Mouse (Mus musculus): ENCODE measurements around the gene Ppp4r2. TPM values are rescaled to one million over a fixed set of nuclear protein-coding genes. Genes with fewer than 3 reads are reported as not detected.

Gene Ppp4r2
- total RNA-seq (2021) = 10 to 100 TPM; 58.6 to 64.4 TPM
- long read RNA-seq, experiment 1, full-length matches to known transcripts = 44 of 47 reads
- long read RNA-seq, experiment 1, partial matches to known transcripts = 1 of 47 reads
- long read RNA-seq, experiment 1, other reads (novel, unspliced or antisense) = 2 of 47 reads
- long read RNA-seq, experiment 2, full-length matches to known transcripts = 60 of 74 reads
- long read RNA-seq, experiment 2, partial matches to known transcripts = 4 of 74 reads
- long read RNA-seq, experiment 2, other reads (novel, unspliced or antisense) = 10 of 74 reads

DNA sequence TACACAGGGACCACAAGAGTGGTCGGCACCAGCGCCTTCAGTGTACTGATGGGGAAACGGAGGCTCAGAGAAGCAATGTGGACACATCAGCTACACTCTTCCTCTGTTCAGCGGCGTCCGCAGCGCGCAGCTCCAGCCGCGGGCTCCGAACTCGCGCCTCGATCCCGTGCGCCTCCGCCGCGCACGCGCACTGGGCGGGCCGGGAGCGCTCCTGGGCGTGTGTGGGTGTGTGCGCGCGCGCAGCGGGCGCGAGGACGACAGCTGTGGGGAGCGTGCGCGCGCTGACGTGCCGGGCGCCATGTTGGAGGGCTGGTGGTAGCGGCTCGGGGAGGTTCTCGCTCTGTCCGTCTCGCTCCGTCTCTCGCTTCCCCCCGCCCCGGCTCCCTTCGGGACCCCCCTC lies at the start of gene Ppp4r2:
Gene Ppp4r2 (plus strand): TSS at position 268 of the 400 bp plus-strand sequence.
- peak; percentile 88 for DNase-seq (ENCODE audit: low spot score)

- no peak for DNase-seq (ENCODE audit: low spot score)
Observed at GRCm38 (mm10) chr6:100787726-100788125, 45.7 kb upstream of the Ppp4r2 start.

DNA sequence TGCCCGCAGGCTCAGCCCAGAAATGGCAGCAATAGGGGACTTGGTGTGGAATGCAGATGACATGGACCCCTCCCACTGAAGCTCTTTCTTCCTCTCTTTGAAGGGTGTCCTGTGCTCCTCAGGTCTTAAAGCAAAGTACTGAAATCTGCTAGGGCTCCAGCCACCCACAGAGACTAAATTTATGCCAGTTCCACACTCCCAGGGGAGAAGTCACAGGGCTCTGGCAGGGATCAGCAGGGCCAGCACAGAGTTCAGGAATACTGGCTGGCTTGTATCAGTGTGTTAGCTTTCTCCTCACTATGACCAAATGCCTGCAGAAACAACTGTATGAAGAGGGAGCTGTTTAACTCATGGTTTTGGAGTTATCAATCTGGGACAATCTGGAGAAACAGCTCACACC lies 44.3 kb upstream of the Ppp4r2 start:
- no peak for DNase-seq (ENCODE audit: low spot score)

DNA sequence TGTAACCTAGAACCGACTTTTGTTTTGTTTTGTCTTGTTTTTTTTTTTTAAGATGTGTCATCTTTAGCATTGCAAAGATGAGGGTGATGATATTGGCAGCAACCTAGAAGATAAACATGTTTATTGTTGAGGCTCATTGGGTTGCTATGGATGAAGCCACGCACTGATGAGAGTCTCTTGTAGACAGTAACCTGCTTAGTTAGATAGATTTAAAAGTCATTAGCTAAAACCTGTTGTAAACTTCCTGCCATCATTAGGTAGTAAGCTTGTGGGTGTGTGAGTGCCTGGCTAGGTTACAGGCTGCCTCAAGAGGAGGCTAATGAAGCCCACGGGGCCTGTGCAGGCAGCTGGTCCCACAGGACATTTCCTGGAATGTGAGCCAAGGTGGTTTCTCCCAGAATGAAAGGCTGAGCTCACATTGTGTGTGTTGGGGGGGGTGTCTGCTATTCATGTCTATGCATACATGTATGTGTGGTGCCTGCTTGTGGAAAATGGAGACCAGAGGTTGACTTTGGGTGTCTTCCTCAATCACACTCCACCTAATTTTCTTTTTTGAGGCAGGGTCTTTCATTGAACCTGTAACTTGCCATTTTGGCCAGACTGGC lies 41.3 kb upstream of the Ppp4r2 start:
- no peak for DNase-seq (ENCODE audit: low spot score)

DNA sequence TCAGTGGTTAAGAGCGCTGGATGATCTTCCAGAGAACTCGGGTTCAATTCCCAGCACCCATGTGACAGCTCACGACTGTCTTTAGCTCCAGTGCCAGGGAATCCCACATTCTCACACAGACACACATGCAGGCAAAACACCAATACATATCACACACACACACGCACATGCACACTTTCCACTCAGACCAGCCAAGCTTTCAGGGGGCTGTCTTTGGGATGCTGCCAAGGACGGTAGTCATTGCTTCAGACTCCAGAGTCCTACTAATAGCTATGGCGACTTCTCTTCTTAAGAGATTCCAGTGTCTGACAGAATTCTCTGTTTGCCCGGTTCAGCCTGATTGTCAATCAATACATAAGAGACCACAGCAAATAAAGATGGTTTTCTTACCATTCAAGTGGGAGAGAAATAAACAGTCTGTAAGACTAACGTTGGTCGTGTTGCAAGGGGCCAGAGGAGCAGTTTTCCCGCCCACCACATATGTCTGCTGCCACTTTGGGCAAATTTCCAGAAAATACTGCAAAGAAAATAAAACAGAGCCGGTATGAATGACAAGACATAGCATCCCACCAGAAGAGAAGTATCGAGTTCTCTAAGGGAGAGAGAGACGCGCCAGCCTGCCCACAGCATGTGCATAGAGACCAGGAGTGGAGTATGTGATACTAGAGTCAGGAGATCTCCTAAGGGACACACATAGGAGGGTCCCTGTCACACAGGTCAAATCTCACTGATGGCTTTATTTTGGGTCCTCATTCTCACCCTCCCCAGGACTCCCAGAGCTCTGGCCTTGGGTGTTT lies 40.3 kb upstream of the Ppp4r2 start:
- no peak for DNase-seq (ENCODE audit: low spot score)

GRCm38 (mm10) chr6:100795797-100796196 lies 37.6 kb upstream of the Ppp4r2 start:
- no peak for DNase-seq (ENCODE audit: low spot score)

- DNase-seq (ENCODE audit: low spot score) = no peak
Observed at GRCm38 (mm10) chr6:100799290-100799689, 34.1 kb upstream of the Ppp4r2 start.

- DNase-seq (ENCODE audit: low spot score) = no peak
Observed at GRCm38 (mm10) chr6:100799766-100800165, 33.7 kb upstream of the Ppp4r2 start.

GRCm38 (mm10) chr6:100800497-100800955 lies 32.9 kb upstream of the Ppp4r2 start:
- peak; percentile 84 for DNase-seq (ENCODE audit: low spot score)

- peak; percentile 19 for DNase-seq (ENCODE audit: low spot score)
Observed at GRCm38 (mm10) chr6:100802381-100803083, 30.9 kb upstream of the Ppp4r2 start.

- DNase-seq (ENCODE audit: low spot score) = no peak
Observed at GRCm38 (mm10) chr6:100803250-100803649, 30.2 kb upstream of the Ppp4r2 start.

DNA sequence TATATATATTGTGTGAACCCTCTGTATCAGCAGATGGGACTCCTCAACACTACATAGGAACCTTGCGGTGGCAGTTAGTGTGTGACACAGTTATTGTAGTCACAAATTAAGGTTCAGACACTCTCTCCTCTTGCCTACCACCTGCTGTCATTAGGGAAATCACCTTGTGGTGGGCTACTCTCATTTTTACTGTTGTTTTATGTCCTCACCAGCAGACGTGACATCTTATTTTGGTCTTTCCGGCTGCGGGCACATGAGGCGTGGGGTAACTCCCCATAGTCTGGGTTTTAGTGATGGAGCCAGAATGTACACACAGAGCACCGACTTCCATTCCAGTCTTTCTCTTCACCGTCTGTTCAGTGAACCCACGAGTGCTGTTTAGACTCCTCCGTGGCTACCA lies 26.2 kb upstream of the Ppp4r2 start:
- no peak for DNase-seq (ENCODE audit: low spot score)

GRCm38 (mm10) chr6:100807746-100808145 lies 25.7 kb upstream of the Ppp4r2 start:
- no peak for DNase-seq (ENCODE audit: low spot score)

DNA sequence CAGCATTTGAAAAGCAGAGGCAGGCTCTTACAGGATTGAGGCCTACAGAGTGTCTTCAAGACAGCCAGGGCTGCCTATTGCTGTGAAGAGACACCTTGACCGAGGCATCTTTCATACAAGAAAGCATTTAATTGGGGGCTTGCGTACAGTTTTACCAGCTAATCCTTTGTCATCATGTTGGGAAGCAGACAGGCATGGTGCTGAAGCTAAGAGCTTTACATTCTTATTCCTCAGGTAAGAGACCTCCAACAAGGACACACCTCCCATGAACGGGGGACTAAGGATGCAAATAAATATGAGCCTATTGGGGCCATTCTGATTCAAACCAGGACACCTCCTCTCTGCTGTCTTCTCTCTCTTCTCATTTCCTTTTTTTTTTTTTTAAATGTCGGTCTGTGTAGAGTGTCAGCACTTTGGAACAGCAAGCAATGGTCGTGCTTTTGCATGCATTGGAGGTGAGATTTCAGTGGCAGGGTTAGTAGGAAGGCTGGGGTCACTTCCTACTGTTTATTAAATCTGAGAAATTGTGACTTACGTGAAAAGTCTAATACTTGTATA lies 25.1 kb upstream of the Ppp4r2 start:
- no peak for DNase-seq (ENCODE audit: low spot score)

GRCm38 (mm10) chr6:100810117-100810516 lies 23.3 kb upstream of the Ppp4r2 start:
- DNase-seq (ENCODE audit: low spot score) = no peak

- DNase-seq (ENCODE audit: low spot score) = no peak
Observed at GRCm38 (mm10) chr6:100811731-100812130, 21.7 kb upstream of the Ppp4r2 start.

DNA sequence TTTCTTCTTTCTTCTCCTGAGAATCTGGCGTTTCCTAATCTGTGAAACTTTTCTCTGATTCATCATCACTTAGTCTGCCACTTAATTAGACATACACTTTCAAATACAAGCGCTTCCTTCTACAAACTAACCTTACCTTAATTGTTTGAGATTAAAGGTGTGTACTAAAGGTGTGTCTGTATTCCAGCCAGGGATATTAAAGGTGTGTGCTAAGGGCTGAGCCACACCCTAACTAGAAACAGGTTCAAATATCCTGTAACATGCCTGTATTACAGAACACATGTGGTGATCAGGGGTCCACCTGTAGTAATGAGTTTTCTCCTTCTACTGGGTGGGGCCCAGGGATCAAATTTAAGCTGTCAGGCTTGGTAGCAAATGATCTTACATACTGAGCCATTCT lies 12.1 kb upstream of the Ppp4r2 start:
- DNase-seq (ENCODE audit: low spot score) = no peak

DNA sequence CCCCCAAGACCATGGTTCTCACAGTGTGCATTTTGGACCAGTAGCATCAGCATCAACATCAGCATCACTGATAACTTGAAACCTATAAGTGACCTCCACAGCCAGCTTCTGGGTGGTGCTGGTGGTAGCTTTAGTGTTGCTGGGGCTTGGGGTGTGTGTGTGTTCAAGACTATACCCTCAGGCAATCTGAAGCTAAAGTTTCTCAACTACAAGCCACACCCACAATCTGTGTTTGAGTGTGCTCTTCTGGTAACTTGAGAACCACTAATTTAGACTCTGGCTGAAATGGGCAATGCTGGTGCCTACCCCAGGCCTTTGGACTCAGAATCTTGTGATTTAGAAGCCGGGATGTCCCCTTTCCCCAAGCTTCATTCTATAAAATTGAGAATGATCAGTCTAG lies 10.1 kb upstream of the Ppp4r2 start:
- DNase-seq (ENCODE audit: low spot score) = no peak

- DNase-seq (ENCODE audit: low spot score) = no peak
Observed at GRCm38 (mm10) chr6:100824381-100824965, 8.9 kb upstream of the Ppp4r2 start.

- no peak for DNase-seq (ENCODE audit: low spot score)
Observed at GRCm38 (mm10) chr6:100826046-100826445, 7.4 kb upstream of the Ppp4r2 start.

- no peak for DNase-seq (ENCODE audit: low spot score)
Observed at GRCm38 (mm10) chr6:100828565-100828964, 4.9 kb upstream of the Ppp4r2 start.

Data from gastrocnemius, adult 18-20 months (tissue).